Mouse (Mus musculus) heart, postnatal 0 days (tissue): Measurements from ENCODE around the gene Mamdc2. TPM values are rescaled to one million over a fixed set of nuclear protein-coding genes. Genes with fewer than 3 reads are reported as not detected.

Experiments used
- ATAC-seq: fragments of 200-750 bp; cut with Nextera tagmentation; 2 replicates; pipeline ENCODE4 v1.8.0; 2017; ENCODE audit warnings: low read depth, moderate number of reproducible peaks, moderate library complexity; ENCODE audit not compliant: insufficient read depth
- DNase-seq: peaks from one replicate; pipeline ENCODE4 v3.0.0-alpha.2; 2016; ENCODE audit warnings: low spot score
- H3K27ac ChIP-seq: fragments of 300-500 bp; sonication (generic); 2 replicates; pipeline ENCODE4 v1.5.1; 2014; ENCODE audit warnings: low read depth, mild to moderate bottlenecking
- H3K27me3 ChIP-seq: fragments of 300-500 bp; sonication (generic); 2 replicates; pipeline ENCODE4 v1.6.1; 2014; ENCODE audit warnings: low read length, mixed read lengths; ENCODE audit not compliant: control insufficient read depth, insufficient read depth
- H3K36me3 ChIP-seq: fragments of 300-500 bp; sonication (generic); replicated peaks from 2 replicates; pipeline ENCODE4 v1.6.1; 2014; ENCODE audit warnings: low read length, mixed read lengths; ENCODE audit not compliant: control insufficient read depth, insufficient read depth
- H3K4me1 ChIP-seq: fragments of 300-500 bp; sonication (generic); 2 replicates; pipeline ENCODE4 v1.6.1; 2014; ENCODE audit warnings: antibody characterized with exemption; ENCODE audit not compliant: control insufficient read depth, insufficient read depth
- H3K4me2 ChIP-seq: fragments of 300-500 bp; sonication (generic); 2 replicates; pipeline ENCODE4 v1.6.1; 2014; ENCODE audit warnings: low read depth, mild to moderate bottlenecking, low read length, moderate library complexity
- H3K4me3 ChIP-seq: fragments of 300-500 bp; sonication (generic); 2 replicates; pipeline ENCODE4 v1.5.1; 2014; ENCODE audit warnings: low read depth, low read length
- H3K9ac ChIP-seq: fragments of 300-500 bp; sonication (generic); replicated peaks from 2 replicates; pipeline ENCODE4 v1.6.1; 2014; ENCODE audit warnings: low read depth, low read length, mixed read lengths
- H3K9me3 ChIP-seq: fragments of 300-500 bp; sonication (generic); replicated peaks from 2 replicates; pipeline ENCODE4 v1.6.1; 2016; ENCODE audit warnings: low read length; ENCODE audit not compliant: control insufficient read depth
- CTCF ChIP-seq: IDR thresholded peaks from 2 replicates; pipeline ENCODE4 v1.5.1; 2016; ENCODE audit warnings: antibody characterized with exemption, control low read depth, low read depth
- EP300 ChIP-seq: IDR thresholded peaks from 2 replicates; pipeline ENCODE4 v1.6.1; 2016; ENCODE audit warnings: antibody characterized with exemption, low read depth
- WGBS: fragments of 180-500 bp; shearing (Covaris S2); extraction: QIAGEN DNeasy Blood & Tissue Kit; methylation state at CpG from one replicate; pipeline ENCODE4 v1.1.7; 2014; 5-methylcytosine and 5-hydroxymethylcytosine counted together
- polyA plus RNA-seq: library from polyadenylated mRNA; unstranded; fragments of >200 nt; fragmentation: Nextera tagmentation; extraction: Ambion mirVana; gene quantifications from 2 replicates; pipeline ENCODE4 v1.2.1, GENCODE M21; 2015
- total RNA-seq: library from RNA; depleted of rRNA; stranded (reverse); fragments of >200 nt; gene quantifications from 2 replicates; pipeline ENCODE4 v1.2.3, GENCODE M21; 2014; ENCODE audit warnings: low replicate concordance; rRNA removed

Gene Mamdc2
- total and polyA plus RNA-seq, 2 experiments from 2014 or later, result 1.1 to 2.8 TPM

GRCm38 (mm10) chr19:23281911-23282660 lies 166.2 kb downstream of the Mamdc2 start:
- no peak overlapping the region for H3K9ac ChIP-seq
- TF ChIP-seq EP300, result no peak
- no peak for TF ChIP-seq CTCF
- 0 out of 2 replicates have a peak, but pooled peaks cover 1% of the 10 kb centered on the region for H3K9me3 ChIP-seq
- H3K27me3 ChIP-seq, result no peaks in the 10 kb centered on the region
- H3K36me3 ChIP-seq, result no peaks in the 10 kb centered on the region
- no peaks in the 10 kb centered on the region for H3K4me1 ChIP-seq
- no peak for DNase-seq
- no peak overlapping the region for H3K4me3 ChIP-seq
- no peak for ATAC-seq
- H3K27ac ChIP-seq, result no peak overlapping the region
- no peak overlapping the region for H3K4me2 ChIP-seq
- 46% methylated on average over 8 of the region's 8 CpGs for WGBS

GRCm38 (mm10) chr19:23274054-23274724 lies 174.1 kb downstream of the Mamdc2 start:
- ATAC-seq (peak; percentile 18; the same call in 1 of the 2 replicates), DNase-seq (no peak)
- Histone ChIP-seq H3K36me3 (no peaks in the 10 kb centered on the region), H3K27me3 (no peaks in the 10 kb centered on the region), H3K27ac (no peak overlapping the region; the same call in 1 of the 2 replicates), H3K9ac (no peak overlapping the region), H3K4me1 (peaks cover 9% of the 10 kb centered on the region), H3K4me3 (peak overlapping the region; percentile 94; the same call in 1 of the 2 replicates), H3K9me3 (no peaks in the 10 kb centered on the region), H3K4me2 (peak overlapping the region; percentile 96)
- 52% methylated on average over 4 of the region's 4 CpGs for WGBS
- TF ChIP-seq CTCF (no peak), EP300 (no peak)

GRCm38 (mm10) chr19:23273355-23274053 lies 174.7 kb downstream of the Mamdc2 start, which contains the start of gene Smc5:
Smc5 (minus strand) TSS chr19:23273897.
- no peaks in the 10 kb centered on the region for H3K27me3 ChIP-seq
- DNase-seq, result peak; percentile 66
- H3K9ac ChIP-seq, result peak within 1 kb of the TSS; percentile 88
- WGBS, result under 1% methylated on average over 62 of the region's 69 CpGs
- peak within 1 kb of the TSS; percentile 96 for H3K4me2 ChIP-seq
- peaks cover 9% of the 10 kb centered on the region for H3K4me1 ChIP-seq
- peak within 1 kb of the TSS; percentile 94 for H3K4me3 ChIP-seq
- H3K36me3 ChIP-seq, result 0 out of 2 replicates have a peak, but pooled peaks cover 2% of the 10 kb centered on the region
- TF ChIP-seq CTCF (no peak), EP300 (no peak)
- peak within 1 kb of the TSS; percentile 65 for H3K27ac ChIP-seq
- ATAC-seq, result peak; percentile 99
- H3K9me3 ChIP-seq, result no peaks in the 10 kb centered on the region

GRCm38 (mm10) chr19:23256771-23257170 lies 191.5 kb downstream of the Mamdc2 start:
- peaks cover 49% of the 10 kb centered on the region for H3K36me3 ChIP-seq
- DNase-seq (no peak), ATAC-seq (no peak)
- no peaks in the 10 kb centered on the region for H3K4me1 ChIP-seq
- TF ChIP-seq EP300 (no peak), CTCF (no peak)
- H3K27ac ChIP-seq, result no peak overlapping the region
- WGBS, result 91% methylated on average over 9 of the region's 9 CpGs
- no peaks in the 10 kb centered on the region for H3K27me3 ChIP-seq
- no peak overlapping the region for H3K9ac ChIP-seq
- H3K4me3 ChIP-seq, result no peak overlapping the region
- no peaks in the 10 kb centered on the region for H3K9me3 ChIP-seq
- H3K4me2 ChIP-seq, result no peak overlapping the region

Other genes with a start within 250 kb of the Mamdc2 start
- 9.8 and 16.5 TPM in 2 replicates for gene Smc5, start 174.5 kb downstream of the Mamdc2 start, total RNA-seq
- gene Smc5, start 174.5 kb downstream of the Mamdc2 start, polyA plus RNA-seq, result 13.6 and 14.1 TPM in 2 replicates
- not detected in 2 replicates for gene 1700028P14Rik, start 204.4 kb upstream of the Mamdc2 start, total RNA-seq
- gene 1700028P14Rik, start 204.4 kb upstream of the Mamdc2 start, polyA plus RNA-seq, result 0.32 TPM in 1 of 2 replicates, not detected in the other
- gene Ptar1, start 239.0 kb upstream of the Mamdc2 start, total RNA-seq, result 7.5 and 17.0 TPM in 2 replicates
- gene Ptar1, start 239.0 kb upstream of the Mamdc2 start, polyA plus RNA-seq, result 3.2 and 4.1 TPM in 2 replicates